Mouse (Mus musculus) midbrain, embryonic 12.5 days (tissue): ENCODE data around the gene Iapp. TPM values are rescaled to one million over a fixed set of nuclear protein-coding genes. Genes with fewer than 3 reads are reported as not detected.
"Not testable (repeated sequence)": the region's sequence is repeated elsewhere in the genome, so short reads cannot be mapped to it uniquely, and the experiment has no call there.

ENCODE experiments used
- ATAC-seq: fragments of 200-750 bp; cut with Nextera tagmentation; 2 replicates; pipeline ENCODE4 v1.8.0; 2017; ENCODE audit warnings: low read depth, moderate TSS enrichment, moderate library complexity; ENCODE audit not compliant: low FRiP score
- H3K27ac ChIP-seq: fragments of 300-500 bp; sonication (generic); replicated peaks from 2 replicates; pipeline ENCODE4 v1.5.1; 2016; ENCODE audit warnings: mild to moderate bottlenecking
- H3K27me3 ChIP-seq: fragments of 300-500 bp; sonication (generic); 2 replicates; pipeline ENCODE4 v1.6.1; 2016; ENCODE audit warnings: mild to moderate bottlenecking
- H3K36me3 ChIP-seq: fragments of 300-500 bp; sonication (generic); 2 replicates; pipeline ENCODE4 v1.6.1; 2016
- H3K4me1 ChIP-seq: fragments of 300-500 bp; sonication (generic); 2 replicates; pipeline ENCODE4 v1.6.1; 2016
- H3K4me2 ChIP-seq: fragments of 300-500 bp; sonication (generic); replicated peaks from 2 replicates; pipeline ENCODE4 v1.6.1; 2016; ENCODE audit warnings: mild to moderate bottlenecking, moderate library complexity
- H3K4me3 ChIP-seq: fragments of 300-500 bp; sonication (generic); 2 replicates; pipeline ENCODE4 v1.5.1; 2016; ENCODE audit warnings: mild to moderate bottlenecking
- H3K9ac ChIP-seq: fragments of 300-500 bp; sonication (generic); replicated peaks from 2 replicates; pipeline ENCODE4 v1.6.1; 2016; ENCODE audit warnings: mild to moderate bottlenecking, moderate library complexity
- H3K9me3 ChIP-seq: fragments of 300-500 bp; sonication (generic); 2 replicates; pipeline ENCODE4 v1.6.1; 2016; ENCODE audit warnings: mild to moderate bottlenecking
- WGBS: fragments of 180-500 bp; shearing (Covaris S2); methylation state at CpG from one replicate; pipeline ENCODE4 v1.1.7; 2016; 5-methylcytosine and 5-hydroxymethylcytosine counted together
- polyA plus RNA-seq: library from polyadenylated mRNA; unstranded; fragments of >200 nt; fragmentation: Nextera tagmentation; extraction: Ambion mirVana; gene quantifications from 2 replicates; pipeline ENCODE4 v1.2.1, GENCODE M21; 2016

Iapp gene
- polyA plus RNA-seq, 1 experiment from 2014 or later: 3.5 TPM

GRCm38 (mm10) chr6:142343561-142343960, 45.3 kb downstream of the Iapp start:
- Histone ChIP-seq H3K27ac (no peak overlapping the region), H3K4me2 (no peak overlapping the region), H3K9me3 (no peaks in the 10 kb centered on the region), H3K36me3 (peaks cover 2% of the 10 kb centered on the region; the same call in 1 of the 2 replicates), H3K27me3 (no peaks in the 10 kb centered on the region), H3K4me1 (peaks cover 7% of the 10 kb centered on the region), H3K4me3 (no peak overlapping the region), H3K9ac (no peak overlapping the region)
- WGBS: 77% methylated on average over 2 of the region's 2 CpGs
- no peak for ATAC-seq

DNA sequence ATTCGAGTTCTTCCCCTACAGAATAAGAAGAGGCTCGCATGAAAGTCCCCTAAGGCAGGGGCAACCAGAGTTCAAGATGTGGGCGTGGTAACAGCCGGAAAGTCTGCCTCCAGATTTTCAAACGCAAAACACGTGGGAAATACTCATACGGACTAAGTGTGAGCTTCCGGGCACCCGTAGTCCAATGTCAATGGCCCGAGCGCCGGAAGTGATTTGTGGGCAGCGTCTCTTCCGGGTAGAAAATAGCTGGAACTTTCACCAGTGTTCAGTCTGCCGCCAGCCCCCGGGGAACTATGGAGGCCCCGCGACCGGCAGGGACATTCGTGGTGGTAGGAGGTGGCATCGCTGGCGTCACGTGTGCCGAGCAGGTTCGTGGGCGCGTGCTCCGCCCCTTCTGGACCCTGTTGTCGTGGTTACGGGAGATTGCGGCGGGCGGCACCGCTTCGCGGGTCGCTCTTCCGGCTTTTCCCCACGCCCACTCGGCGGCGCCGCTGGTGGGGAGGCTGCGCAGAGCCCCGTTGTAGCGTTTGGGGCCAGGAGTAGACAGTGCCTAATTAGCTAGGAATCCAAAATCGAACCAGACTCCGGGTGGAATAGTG, 47.3 kb downstream of the Iapp start, which contains the start of gene Pyroxd1:
Gene Pyroxd1, plus strand, starts transcription at position 215 of the 599 bp plus-strand sequence.
- H3K9ac ChIP-seq: peak within 1 kb of the TSS; percentile 68
- H3K36me3 ChIP-seq: peaks cover 20% of the 10 kb centered on the region
- H3K4me3 ChIP-seq: peak within 1 kb of the TSS; percentile 80
- H3K4me1 ChIP-seq: peaks cover 7% of the 10 kb centered on the region
- peak within 1 kb of the TSS; percentile 56 for H3K4me2 ChIP-seq
- ATAC-seq: peak; percentile 95
- H3K27ac ChIP-seq: peak within 1 kb of the TSS; percentile 76
- no peaks in the 10 kb centered on the region for H3K9me3 ChIP-seq
- no peaks in the 10 kb centered on the region for H3K27me3 ChIP-seq
- under 1% methylated on average over 48 of the region's 48 CpGs for WGBS

DNA sequence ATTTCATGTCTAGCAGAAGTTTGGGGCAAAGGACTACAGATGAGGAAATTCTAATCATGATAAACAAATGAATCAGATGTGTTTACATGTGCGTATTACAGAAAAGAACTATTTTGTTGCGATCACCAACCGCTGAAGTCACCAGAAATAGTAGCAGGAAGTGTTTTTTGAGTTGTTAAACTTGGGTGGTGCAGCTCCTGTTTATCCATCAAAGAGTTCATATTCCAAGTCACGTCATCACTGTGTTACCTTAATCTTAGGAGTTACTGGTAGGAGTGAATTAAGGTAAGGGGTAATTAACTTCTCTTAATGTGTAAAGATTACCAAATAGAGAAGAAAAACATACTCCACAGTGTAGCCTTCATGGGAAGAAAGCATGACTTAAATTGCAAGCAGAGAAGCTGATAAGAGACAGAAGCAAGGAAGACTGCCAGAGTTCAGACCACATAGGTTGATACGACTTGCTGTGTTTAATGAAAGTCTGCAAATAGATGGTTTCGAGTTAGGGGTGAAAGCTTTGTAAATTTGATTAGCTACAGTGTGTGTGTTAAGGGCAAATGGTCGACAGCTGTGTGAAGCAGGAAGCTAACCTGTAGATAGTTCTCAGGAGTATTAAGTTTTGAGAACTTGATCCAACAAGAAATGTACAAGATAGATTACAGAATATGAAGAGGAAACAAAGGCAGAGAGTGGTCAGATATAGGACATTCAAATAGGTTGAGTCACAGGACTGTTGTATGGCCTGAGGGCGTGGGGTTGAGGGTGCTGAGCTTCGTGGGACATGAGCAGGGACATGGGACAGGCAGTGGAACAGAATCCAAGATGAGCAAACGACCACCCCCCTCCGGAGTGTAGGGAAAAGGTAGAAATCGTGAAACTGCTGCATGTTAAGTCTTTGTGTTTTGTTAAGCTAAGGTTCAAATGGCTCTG, 48.2 kb downstream of the Iapp start:
- H3K36me3 ChIP-seq: peaks cover 28% of the 10 kb centered on the region
- peak overlapping the region; percentile 56 for H3K4me2 ChIP-seq
- H3K4me1 ChIP-seq: peaks cover 7% of the 10 kb centered on the region
- no peaks in the 10 kb centered on the region for H3K27me3 ChIP-seq
- 60% methylated on average over 12 of the region's 12 CpGs for WGBS
- peak overlapping the region; percentile 80 for H3K4me3 ChIP-seq
- peak overlapping the region; percentile 68 for H3K9ac ChIP-seq
- ATAC-seq: no peak
- no peaks in the 10 kb centered on the region for H3K9me3 ChIP-seq
- H3K27ac ChIP-seq: peak overlapping the region; percentile 76

- H3K4me1 ChIP-seq: peaks cover 7% of the 10 kb centered on the region
- no peak overlapping the region for H3K9ac ChIP-seq
- H3K27me3 ChIP-seq: no peaks in the 10 kb centered on the region
- peaks cover 41% of the 10 kb centered on the region for H3K36me3 ChIP-seq
- H3K4me3 ChIP-seq: no peak overlapping the region
- no peaks in the 10 kb centered on the region for H3K9me3 ChIP-seq
- no peak overlapping the region for H3K4me2 ChIP-seq
- no peak overlapping the region for H3K27ac ChIP-seq
- no peak for ATAC-seq
- 86% methylated on average over 11 of the region's 11 CpGs for WGBS
Observed at GRCm38 (mm10) chr6:142347431-142348385, 49.5 kb downstream of the Iapp start.

- not testable (repeated sequence) for H3K27ac ChIP-seq, H3K9me3 ChIP-seq, H3K4me2 ChIP-seq, H3K4me1 ChIP-seq, H3K4me3 ChIP-seq, H3K27me3 ChIP-seq, ATAC-seq, H3K9ac ChIP-seq
- 88% methylated on average over 3 of the region's 3 CpGs for WGBS
- H3K36me3 ChIP-seq: peaks cover 75% of the 10 kb centered on the region
Observed at GRCm38 (mm10) chr6:142352099-142352498, 53.9 kb downstream of the Iapp start.

Other genes starting within 250 kb of the Iapp start
- not detected in 2 replicates for gene Slco1a6, start 89.9 kb upstream of the Iapp start, polyA plus RNA-seq
- 0.25 and 0.63 TPM in 2 replicates for gene Slco1a5, start 24.6 kb downstream of the Iapp start, polyA plus RNA-seq
- 25.7 and 25.9 TPM in 2 replicates for gene Pyroxd1, start 47.2 kb downstream of the Iapp start, polyA plus RNA-seq
- 40.5 and 43.2 TPM in 2 replicates for gene Recql, start 88.7 kb downstream of the Iapp start, polyA plus RNA-seq
- 95.9 and 97.5 TPM in 2 replicates for gene Golt1b, start 88.8 kb downstream of the Iapp start, polyA plus RNA-seq
- 2.6 and 4.3 TPM in 2 replicates for gene Spx, start 115.0 kb downstream of the Iapp start, polyA plus RNA-seq
- gene Gys2, start 174.7 kb downstream of the Iapp start, polyA plus RNA-seq: 0.10 TPM in 1 of 2 replicates, not detected in the other
- 388 and 389 TPM in 2 replicates for gene Ldhb, start 209.5 kb downstream of the Iapp start, polyA plus RNA-seq